Mouse (Mus musculus) intestine, embryonic 16.5 days (tissue): ENCODE data around the gene Raet1d. TPM values are rescaled to one million over a fixed set of nuclear protein-coding genes. Genes with fewer than 3 reads are reported as not detected.
A peak's percentile ranks its signal among the peaks of the same experiment; 100 is the strongest.
"Not testable (repeated sequence)": the region's sequence is repeated elsewhere in the genome, so short reads cannot be mapped to it uniquely, and the experiment has no call there.

Experiments used
- ATAC-seq: fragments of 200-750 bp; cut with Nextera tagmentation; 2 replicates; pipeline ENCODE4 v1.8.0; 2017; ENCODE audit warnings: moderate TSS enrichment, moderate library complexity
- H3K27ac ChIP-seq: fragments of 300-500 bp; sonication (generic); 2 replicates; pipeline ENCODE4 v1.5.1; 2014; ENCODE audit warnings: mild to moderate bottlenecking, low read length
- H3K27me3 ChIP-seq: fragments of 300-500 bp; sonication (generic); replicated peaks from 2 replicates; pipeline ENCODE4 v1.6.1; 2014; ENCODE audit warnings: low read length, control low read depth, mixed read lengths; ENCODE audit not compliant: control insufficient read depth, insufficient read depth
- H3K36me3 ChIP-seq: fragments of 300-500 bp; sonication (generic); 2 replicates; pipeline ENCODE4 v1.6.1; 2014; ENCODE audit warnings: low read length, control low read depth; ENCODE audit not compliant: control insufficient read depth, insufficient read depth
- H3K4me1 ChIP-seq: fragments of 300-500 bp; sonication (generic); 2 replicates; pipeline ENCODE4 v1.6.1; 2014; ENCODE audit warnings: low read length, control low read depth, mixed read lengths; ENCODE audit not compliant: control insufficient read depth, insufficient read depth
- H3K4me2 ChIP-seq: fragments of 300-500 bp; sonication (generic); 2 replicates; pipeline ENCODE4 v1.6.1; 2014; ENCODE audit warnings: low read depth, low read length, control low read depth
- H3K4me3 ChIP-seq: fragments of 300-500 bp; sonication (generic); 2 replicates; pipeline ENCODE4 v1.5.1; 2014; ENCODE audit warnings: mild to moderate bottlenecking, low read length
- H3K9ac ChIP-seq: fragments of 300-500 bp; sonication (generic); 2 replicates; pipeline ENCODE4 v1.6.1; 2014; ENCODE audit warnings: low read depth, low read length
- H3K9me3 ChIP-seq: fragments of 300-500 bp; sonication (generic); 2 replicates; pipeline ENCODE4 v1.6.1; 2016; ENCODE audit warnings: low read length, control low read depth; ENCODE audit not compliant: control insufficient read depth
- WGBS: fragments of 180-500 bp; shearing (Covaris S2); extraction: QIAGEN DNeasy Blood & Tissue Kit; methylation state at CpG from one replicate; pipeline ENCODE4 v1.1.7; 2014; 5-methylcytosine and 5-hydroxymethylcytosine counted together
- polyA plus RNA-seq: library from polyadenylated mRNA; unstranded; fragments of >200 nt; fragmentation: Nextera tagmentation; extraction: Ambion mirVana; gene quantifications from 2 replicates; pipeline ENCODE4 v1.2.1, GENCODE M21; 2015

The Raet1d gene
- 5.5 and 7.3 TPM in 2 replicates for polyA plus RNA-seq

DNA sequence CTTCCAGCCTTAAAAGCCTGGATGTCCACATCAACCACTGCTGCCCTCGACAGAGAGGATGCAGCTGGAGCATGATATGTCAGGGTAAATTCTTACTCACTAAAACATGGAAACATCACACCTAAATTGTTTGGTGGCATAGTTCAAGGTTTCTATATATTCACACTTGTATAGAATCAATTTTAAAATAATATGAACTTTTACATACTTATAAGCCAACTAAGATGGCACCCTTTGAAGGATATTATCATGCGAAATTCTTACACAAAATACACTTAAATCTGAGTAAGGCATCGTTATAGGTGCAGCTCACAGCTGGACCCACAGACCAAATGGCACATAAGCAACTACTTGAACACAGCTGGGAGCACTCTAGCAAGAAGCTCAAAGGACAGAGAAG lies at the start of gene Raet1d:
TSS of gene Raet1d (plus strand) at position 301 of the 400 bp plus-strand sequence.
- 75% methylated on average over 3 of the region's 3 CpGs for WGBS
- peak within 1 kb of the TSS; percentile 42; the same call in 1 of the 2 replicates for H3K4me2 ChIP-seq
- not testable (repeated sequence) for H3K36me3 ChIP-seq, H3K9ac ChIP-seq, H3K27me3 ChIP-seq, H3K4me1 ChIP-seq, H3K27ac ChIP-seq, H3K9me3 ChIP-seq, H3K4me3 ChIP-seq, ATAC-seq

DNA sequence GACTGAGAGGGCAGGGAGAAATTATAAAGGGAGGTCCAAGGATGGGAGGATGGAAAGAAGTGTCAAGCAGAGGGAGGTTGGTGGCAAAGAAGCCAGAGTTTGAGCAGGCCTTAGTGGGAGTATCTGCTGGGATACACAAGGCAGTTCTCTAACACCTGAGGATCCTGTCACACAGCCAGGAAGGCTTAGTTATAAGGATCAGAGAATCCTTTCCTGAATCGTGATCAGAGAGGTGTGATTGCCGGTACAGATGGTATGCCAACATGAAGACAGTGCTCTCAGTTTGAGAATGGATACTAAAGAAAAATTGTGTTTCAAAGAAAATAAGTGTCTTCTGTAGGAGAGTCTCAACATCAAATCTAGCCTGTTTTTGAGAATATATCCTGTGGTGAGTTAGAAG lies 37.5 kb upstream of the Raet1d start:
- Histone ChIP-seq H3K4me3 (no peak overlapping the region), H3K9me3 (no peaks in the 10 kb centered on the region), H3K4me1 (no peaks in the 10 kb centered on the region), H3K27ac (no peak overlapping the region), H3K9ac (no peak overlapping the region), H3K27me3 (no peaks in the 10 kb centered on the region), H3K4me2 (no peak overlapping the region), H3K36me3 (no peaks in the 10 kb centered on the region)
- 87% methylated on average over 2 of the region's 2 CpGs for WGBS
- no peak for ATAC-seq

DNA sequence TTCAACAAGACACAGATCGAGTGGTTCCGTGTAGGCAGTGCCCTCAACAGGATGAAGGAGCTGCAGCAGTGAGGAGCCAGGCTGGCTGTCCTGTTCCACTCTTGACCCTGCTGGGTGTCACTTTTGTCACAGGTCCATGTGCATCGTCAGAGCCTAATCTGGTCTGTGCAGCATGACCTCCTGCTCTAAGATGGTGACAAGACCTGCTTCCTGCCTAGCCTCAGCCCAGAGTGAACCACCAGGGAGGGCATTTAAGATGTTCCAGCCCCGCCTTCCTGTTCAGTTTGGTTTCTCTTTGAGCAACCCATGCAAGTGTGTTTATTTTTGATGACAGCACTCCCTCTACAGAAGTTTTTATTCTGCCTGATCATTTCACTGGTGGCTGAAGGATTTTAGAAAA lies 14.6 kb upstream of the Raet1d start:
- H3K4me2 ChIP-seq, H3K36me3 ChIP-seq, H3K27ac ChIP-seq, H3K4me1 ChIP-seq, H3K9ac ChIP-seq, H3K4me3 ChIP-seq, H3K27me3 ChIP-seq, H3K9me3 ChIP-seq, ATAC-seq: not testable (repeated sequence)
- 76% methylated on average over 4 of the region's 4 CpGs for WGBS

DNA sequence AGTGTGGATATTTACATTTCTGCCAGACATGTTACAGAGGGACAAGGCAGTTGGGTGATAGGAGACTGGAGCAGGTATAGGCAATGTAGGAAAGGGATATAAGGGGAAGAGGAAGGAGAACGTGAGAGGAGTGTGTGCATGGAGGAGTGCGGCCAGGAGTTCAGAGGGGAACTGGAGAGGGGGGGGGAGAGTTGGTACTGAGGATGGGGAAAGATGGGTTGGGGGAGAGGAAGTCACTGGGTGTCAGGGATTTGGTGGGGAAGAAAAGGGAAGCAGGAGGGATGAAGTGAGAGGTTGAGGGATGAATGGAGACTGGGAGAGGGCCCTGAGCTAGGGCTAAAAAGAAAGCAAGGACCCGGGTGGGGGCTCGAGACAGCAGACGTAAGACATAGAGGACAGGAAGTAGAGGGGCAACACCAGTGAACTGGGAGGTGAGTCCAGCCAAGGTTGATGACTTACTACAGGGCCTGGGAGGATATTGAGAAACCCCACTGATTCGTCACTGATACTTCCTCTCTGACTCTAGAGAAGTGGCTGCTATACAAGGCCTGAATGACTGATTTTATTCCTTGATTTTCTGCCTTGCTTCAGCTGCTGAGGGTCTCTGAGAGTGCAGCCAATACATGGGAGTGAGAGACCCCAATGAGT lies 6.7 kb upstream of the Raet1d start:
- 84% methylated on average over 6 of the region's 6 CpGs for WGBS
- not testable (repeated sequence) for H3K4me3 ChIP-seq

DNA sequence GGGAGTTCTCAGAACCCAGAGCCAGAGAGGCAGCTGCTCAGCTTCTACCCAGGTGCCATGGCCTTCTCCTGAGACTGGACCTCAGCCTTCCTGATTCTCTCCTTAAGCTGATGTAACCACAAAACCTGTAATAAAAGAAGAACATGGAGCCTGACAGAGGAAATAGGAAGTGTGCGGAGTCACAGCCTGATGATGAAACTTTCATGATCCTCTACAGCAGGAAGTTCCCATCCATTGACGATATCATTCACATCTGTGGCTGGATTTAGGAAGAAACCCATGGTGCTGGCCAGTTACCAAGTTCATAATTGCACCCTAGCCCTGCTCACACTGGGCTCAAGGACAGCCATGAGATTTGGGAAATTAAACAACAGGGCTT lies 6.2 kb upstream of the Raet1d start:
- H3K4me2 ChIP-seq, H3K4me3 ChIP-seq, H3K9ac ChIP-seq, ATAC-seq, H3K9me3 ChIP-seq, H3K27ac ChIP-seq, H3K4me1 ChIP-seq, H3K36me3 ChIP-seq, H3K27me3 ChIP-seq: not testable (repeated sequence)
- WGBS: 81% methylated on average over 2 of the region's 2 CpGs

More for the DNA sequence above, 6.7 kb upstream of the Raet1d start:
- not testable (repeated sequence) for H3K4me1 ChIP-seq, H3K9ac ChIP-seq, H3K27ac ChIP-seq, H3K4me2 ChIP-seq, H3K27me3 ChIP-seq, H3K36me3 ChIP-seq, ATAC-seq, H3K9me3 ChIP-seq

DNA sequence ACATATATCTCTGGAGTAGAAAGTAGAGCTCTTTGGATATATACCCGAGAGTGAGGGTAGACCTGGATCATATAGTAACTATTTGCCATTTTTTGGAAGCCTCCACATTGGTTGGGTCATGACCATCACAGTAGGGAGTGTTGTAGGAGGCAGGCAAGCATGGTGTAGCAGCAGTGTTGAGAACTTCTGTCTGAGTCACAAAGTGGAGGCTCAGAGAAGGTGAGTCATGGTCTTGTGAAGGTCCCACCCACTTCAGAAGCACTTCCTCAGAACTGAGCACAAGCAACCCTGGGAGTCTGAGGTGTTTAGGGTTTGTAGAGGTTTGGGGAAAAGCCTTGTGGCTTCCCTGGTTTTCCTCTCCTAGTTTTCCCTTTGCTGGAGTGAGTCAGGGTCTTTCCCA lies 3.0 kb upstream of the Raet1d start:
- H3K4me2 ChIP-seq, H3K9ac ChIP-seq, H3K9me3 ChIP-seq, H3K27me3 ChIP-seq, H3K27ac ChIP-seq, H3K36me3 ChIP-seq, H3K4me1 ChIP-seq, ATAC-seq, H3K4me3 ChIP-seq: not testable (repeated sequence)
- WGBS: 67% methylated on average over 1 of the region's 1 CpGs

DNA sequence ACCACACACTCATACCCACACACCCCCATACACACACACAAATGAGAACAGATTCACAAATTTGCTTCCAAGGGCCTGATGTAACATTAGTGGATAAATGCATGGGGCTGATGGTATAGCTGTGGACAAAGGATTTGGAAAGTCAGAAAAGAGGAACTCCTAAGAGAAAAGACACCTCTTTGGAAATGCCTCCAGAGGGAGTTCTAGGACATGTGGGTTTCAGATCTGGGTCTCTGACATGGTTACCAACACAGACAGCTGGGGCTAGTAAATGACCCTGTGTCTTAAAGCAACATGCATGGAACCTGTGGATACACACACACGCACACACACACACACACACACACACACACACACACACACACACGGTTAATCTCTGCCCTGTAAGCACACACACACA lies 605 bp downstream of the Raet1d start:
- 30% methylated on average over 2 of the region's 2 CpGs for WGBS
- H3K27ac ChIP-seq, H3K27me3 ChIP-seq, H3K4me3 ChIP-seq, H3K36me3 ChIP-seq, H3K9ac ChIP-seq, H3K4me1 ChIP-seq, ATAC-seq, H3K9me3 ChIP-seq, H3K4me2 ChIP-seq: not testable (repeated sequence)

DNA sequence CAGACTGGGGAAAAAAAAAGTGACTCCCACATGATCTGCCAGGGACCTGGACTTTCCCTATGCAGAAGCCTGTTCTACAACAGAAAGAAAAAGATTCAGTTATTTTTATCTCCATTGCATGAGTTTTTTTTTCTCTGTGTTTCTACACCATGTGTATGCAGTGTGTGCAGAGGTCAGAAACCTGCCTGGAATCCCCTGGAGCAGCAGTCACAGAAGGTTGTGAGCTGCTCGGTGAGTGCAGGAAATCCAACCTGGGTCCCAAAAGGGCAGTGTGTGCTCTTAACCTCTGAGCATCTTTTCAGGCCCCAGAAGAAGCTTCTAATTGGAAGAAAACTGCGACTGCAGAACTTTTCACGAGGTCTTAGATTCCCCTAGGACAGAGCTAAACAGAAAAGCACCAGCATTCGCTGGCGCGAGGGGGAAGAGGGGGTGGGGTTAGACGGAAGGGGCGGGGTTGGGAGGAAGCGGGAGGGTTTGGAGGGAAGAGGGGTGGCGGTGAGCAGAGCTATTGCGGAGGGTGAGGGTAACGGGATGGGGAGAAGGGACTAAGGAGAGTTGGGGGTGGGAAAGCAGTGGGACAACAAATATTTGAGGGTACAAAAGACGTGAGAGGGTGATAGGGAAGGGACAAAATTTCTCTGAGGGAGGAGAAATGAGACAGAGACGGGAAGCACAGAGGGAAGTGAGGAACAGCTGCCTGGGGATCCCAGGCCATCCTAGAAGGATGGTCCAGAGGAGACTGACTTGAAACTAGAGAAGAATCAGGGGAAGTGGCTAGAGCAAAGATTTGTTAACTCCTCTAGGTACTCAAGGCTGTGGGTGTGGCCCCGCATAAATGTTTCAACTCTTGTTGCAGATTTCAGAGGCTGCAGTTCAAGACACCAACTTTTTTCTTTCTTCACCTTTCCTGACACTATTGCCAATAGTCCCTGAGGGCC lies 1.3 kb downstream of the Raet1d start:
- 0% methylated on average over 8 of the region's 15 CpGs for WGBS
- H3K27me3 ChIP-seq, H3K9ac ChIP-seq, H3K36me3 ChIP-seq, H3K9me3 ChIP-seq, H3K27ac ChIP-seq, H3K4me1 ChIP-seq: not testable (repeated sequence)
- ATAC-seq: peak; percentile 92
- Histone ChIP-seq H3K4me2 (peak overlapping the region; percentile 42), H3K4me3 (0 out of 2 replicates have a peak overlapping the region, but pooled peaks have one; percentile 19)

DNA sequence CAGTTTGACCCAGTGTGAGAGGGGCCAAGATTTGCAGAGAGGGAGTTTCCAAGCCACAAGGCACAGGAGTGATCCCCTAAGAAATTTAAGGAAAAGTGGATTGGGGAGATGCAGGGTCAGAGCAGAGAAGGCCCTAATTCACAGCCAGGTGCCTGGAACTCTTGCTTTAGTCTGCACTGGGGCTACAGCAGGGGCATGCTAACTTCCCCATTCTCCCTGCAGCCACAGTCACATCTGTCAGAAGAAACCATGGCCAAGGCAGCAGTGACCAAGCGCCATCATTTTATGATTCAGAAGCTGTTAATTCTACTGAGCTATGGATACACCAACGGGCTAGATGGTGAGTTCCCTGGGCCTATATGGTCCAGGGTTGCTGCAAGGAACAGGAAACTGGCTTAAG lies 2.1 kb downstream of the Raet1d start:
- H3K36me3 ChIP-seq, H3K9ac ChIP-seq, ATAC-seq, H3K27ac ChIP-seq, H3K9me3 ChIP-seq, H3K4me3 ChIP-seq, H3K4me1 ChIP-seq, H3K4me2 ChIP-seq, H3K27me3 ChIP-seq: not testable (repeated sequence)
- 81% methylated on average over 2 of the region's 2 CpGs for WGBS
